Mouse (Mus musculus): ENCODE data around the gene Sdk1. TPM values are rescaled to one million over a fixed set of nuclear protein-coding genes. Genes with fewer than 3 reads are reported as not detected.

The Sdk1 gene
- total and polyA plus RNA-seq, 3 experiments, result not detected

DNA sequence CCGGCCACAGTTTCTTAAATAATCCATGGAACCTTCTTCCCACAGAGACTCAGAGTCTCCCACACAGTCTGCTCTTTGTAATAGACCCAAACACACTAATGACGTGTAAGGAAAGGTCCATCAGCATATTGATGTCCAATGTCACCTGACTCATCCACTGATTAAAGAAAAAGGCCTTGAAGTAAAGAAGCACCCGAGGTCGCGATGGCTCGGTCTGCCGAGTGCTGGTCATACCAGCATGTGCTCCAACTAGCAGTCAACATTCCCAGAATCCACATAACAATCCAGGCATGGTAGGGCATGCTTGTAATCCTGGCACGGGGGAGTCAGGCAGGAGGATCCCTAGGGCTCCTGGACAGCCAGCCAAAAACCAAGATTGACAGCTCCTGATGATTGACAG, 436.6 kb downstream of the Sdk1 start:
- Histone ChIP-seq H3K27ac (ENCODE audit: control insufficient read depth, low read depth, low read length) (no peak overlapping the region), H3K4me3 (ENCODE audit: control insufficient read depth in 1 of 2, insufficient read depth in 1 of 2, low read depth in 2 of 2, low read length in 2 of 2) (no peak overlapping the region), H3K4me1 (ENCODE audit: control insufficient read depth in 1 of 2, insufficient read depth in 2 of 2, low read length in 2 of 2) (no peaks in the 10 kb centered on the region), H3K27me3 (ENCODE audit: control insufficient read depth in 1 of 2, insufficient read depth in 2 of 2, low read length in 2 of 2) (no peaks in the 10 kb centered on the region), H3K9ac (ENCODE audit: control insufficient read depth, low read depth, low read length, poor library complexity, severe bottlenecking) (no peak overlapping the region), H3K9me3 (replicated peaks; ENCODE audit: insufficient read depth, low read length) (no peaks in the 10 kb centered on the region), H3K36me3 (ENCODE audit: control insufficient read depth in 1 of 2, insufficient read depth in 2 of 2, low read length in 2 of 2) (no peaks in the 10 kb centered on the region), H3K79me2 (ENCODE audit: control insufficient read depth, insufficient read depth, low read length, poor library complexity) (no peaks in the 10 kb centered on the region)
- TF ChIP-seq HCFC1 (IDR thresholded peaks at IDR 0.05; ENCODE audit: low read depth, low read length) (no peak), TBP (IDR thresholded peaks at IDR 0.05; ENCODE audit: low read depth, low read length) (no peak), TAL1 (IDR thresholded peaks at IDR 0.05; ENCODE audit: low read length) (no peak), EP300 (IDR thresholded peaks at IDR 0.05; ENCODE audit: low read depth in 1 of 2, low read length in 2 of 2) (no peak)
- DNase-seq (ENCODE audit: low read depth, low spot score), result no peak

DNA sequence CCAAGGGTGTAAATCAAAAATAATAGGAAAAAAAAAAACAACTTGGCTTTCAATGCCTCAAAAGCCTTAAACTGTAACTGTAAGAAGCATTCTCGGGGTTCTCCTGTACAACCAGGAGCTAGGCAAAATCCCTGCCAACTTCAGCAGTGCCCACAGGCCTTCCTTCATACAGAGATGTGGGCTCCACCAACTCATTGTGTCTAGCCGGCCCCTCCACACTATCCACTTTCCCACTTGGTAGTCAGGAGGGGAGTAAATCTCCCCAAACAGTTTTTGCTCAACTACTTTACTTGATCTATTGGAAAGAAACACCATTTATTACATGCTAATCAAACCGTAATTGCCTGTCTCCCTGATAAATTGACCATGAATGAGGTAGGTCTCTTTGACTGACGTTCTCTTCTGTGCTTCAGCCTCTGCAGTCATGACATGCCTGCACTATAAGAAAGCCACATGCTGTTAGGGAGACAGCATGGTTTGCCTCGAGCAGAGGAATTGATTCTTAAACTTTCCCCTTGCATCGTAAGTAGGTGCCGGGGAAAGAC, 445.7 kb downstream of the Sdk1 start:
- H3K27ac ChIP-seq (ENCODE audit: control insufficient read depth, low read depth, low read length), result no peak overlapping the region
- no peaks in the 10 kb centered on the region for H3K4me1 ChIP-seq (ENCODE audit: control insufficient read depth in 1 of 2, insufficient read depth in 2 of 2, low read length in 2 of 2)
- no peaks in the 10 kb centered on the region for H3K79me2 ChIP-seq (ENCODE audit: control insufficient read depth, insufficient read depth, low read length, poor library complexity)
- H3K9me3 ChIP-seq (replicated peaks; ENCODE audit: insufficient read depth, low read length), result no peaks in the 10 kb centered on the region
- no peaks in the 10 kb centered on the region for H3K27me3 ChIP-seq (ENCODE audit: control insufficient read depth in 1 of 2, insufficient read depth in 2 of 2, low read length in 2 of 2)
- DNase-seq (ENCODE audit: low read depth, low spot score), result no peak
- no peaks in the 10 kb centered on the region for H3K36me3 ChIP-seq (ENCODE audit: control insufficient read depth in 1 of 2, insufficient read depth in 2 of 2, low read length in 2 of 2)
- H3K9ac ChIP-seq (ENCODE audit: control insufficient read depth, low read depth, low read length, poor library complexity, severe bottlenecking), result no peak overlapping the region
- TF ChIP-seq MAX (IDR thresholded peaks at IDR 0.05; ENCODE audit: low read length), result no peak
- no peak for TF ChIP-seq RCOR1 (IDR thresholded peaks at IDR 0.05; ENCODE audit: low read depth, low read length)
- no peak for TF ChIP-seq TCF12 (IDR thresholded peaks at IDR 0.05; ENCODE audit: low read depth, low read length)
- no peak for TF ChIP-seq POLR2AphosphoS2 (IDR thresholded peaks at IDR 0.05; ENCODE audit: low read length)
- TF ChIP-seq ZKSCAN1 (IDR thresholded peaks at IDR 0.05; ENCODE audit: low read depth, low read length), result no peak
- TF ChIP-seq MAFK (IDR thresholded peaks at IDR 0.05; ENCODE audit: borderline replicate concordance, low read depth, low read length), result no peak
- no peak for TF ChIP-seq HCFC1 (IDR thresholded peaks at IDR 0.05; ENCODE audit: low read depth, low read length)
- TF ChIP-seq E2F4 (IDR thresholded peaks at IDR 0.05; ENCODE audit: borderline replicate concordance, low read depth, low read length), result no peak
- TF ChIP-seq SIN3A (IDR thresholded peaks at IDR 0.05; ENCODE audit: low read length), result no peak
- no peak for TF ChIP-seq TAL1 (IDR thresholded peaks at IDR 0.05; ENCODE audit: low read length)
- TF ChIP-seq MYB (IDR thresholded peaks at IDR 0.05; ENCODE audit: low read depth, low read length), result no peak
- TF ChIP-seq GATA1 (IDR thresholded peaks at IDR 0.05; ENCODE audit: low read depth, low read length), result no peak
- no peak for TF ChIP-seq CTCF (IDR thresholded peaks at IDR 0.05 in 2 of 3, conservative IDR thresholded peaks at IDR 0.05 in 1 of 3; ENCODE audit: control insufficient read depth in 1 of 3, insufficient read depth in 1 of 3, low read depth in 2 of 3, low read length in 3 of 3, poor library complexity in 1 of 3, severe bottlenecking in 1 of 3)
- no peak for TF ChIP-seq CHD1 (IDR thresholded peaks at IDR 0.05; ENCODE audit: low read depth, low read length)
- no peak for TF ChIP-seq MYC (IDR thresholded peaks at IDR 0.05; ENCODE audit: low read depth, low read length)
- no peak for TF ChIP-seq NRF1 (IDR thresholded peaks at IDR 0.05; ENCODE audit: insufficient read depth, low read depth, low read length, poor library complexity, severe bottlenecking)
- TF ChIP-seq NELFE (IDR thresholded peaks at IDR 0.05; ENCODE audit: low read depth, low read length), result no peak
- TF ChIP-seq POLR2AphosphoS5 (IDR thresholded peaks at IDR 0.05; ENCODE audit: borderline replicate concordance, low read depth, low read length), result no peak
- no peak for TF ChIP-seq MXI1 (IDR thresholded peaks at IDR 0.05; ENCODE audit: low read depth, low read length)
- TF ChIP-seq EP300 (IDR thresholded peaks at IDR 0.05; ENCODE audit: low read depth in 1 of 2, low read length in 2 of 2), result no peak
- no peak overlapping the region for H3K4me3 ChIP-seq (ENCODE audit: control insufficient read depth in 1 of 2, insufficient read depth in 1 of 2, low read depth in 2 of 2, low read length in 2 of 2)

Data from MEL (cell line).